ENCODE assay signal across 25 mouse cellular contexts in the genomic region with DNA sequence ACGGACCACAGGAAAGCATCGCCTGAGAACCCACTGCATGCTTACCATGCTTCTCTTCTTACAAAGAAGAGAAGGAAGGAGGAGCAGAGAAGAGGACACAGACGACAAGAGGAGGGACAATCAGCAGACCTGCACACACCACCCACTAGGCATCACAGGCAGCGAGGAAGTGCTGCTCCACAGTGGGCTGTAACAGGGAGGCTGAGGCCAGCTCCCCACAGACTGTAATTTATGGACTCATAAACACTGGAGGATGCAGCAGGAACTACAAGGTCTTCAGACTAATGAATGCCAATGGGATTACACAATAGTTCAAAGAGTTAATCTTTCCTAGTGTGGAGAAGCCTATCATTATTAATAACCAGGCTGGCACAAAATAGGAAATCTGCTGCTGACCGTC. TPM values are rescaled to one million over a fixed set of nuclear protein-coding genes. Genes with fewer than 3 reads are reported as not detected.
DNase-seq lines count a peak whose midpoint lies in the region; ATAC-seq and TF ChIP-seq lines count a peak whose summit lies in the region.
"Had no signal": no experiment of that assay in that cellular context is flagged by ENCODE, and none has a peak within 500 bp of the region (broad histone marks: within the 10 kb centered on the region; RNA-seq: fewer than 3 reads in every experiment).

No protein-coding gene starts in this region.

- no peak overlapping the region for H3K27ac ChIP-seq in intestine, postnatal 0 days (ENCODE audit: low read depth, low read length)
- H3K27ac ChIP-seq in intestine, embryonic 16.5 days (ENCODE audit: low read length) = no peak overlapping the region
- no peak overlapping the region for H3K27ac ChIP-seq in midbrain, embryonic 16.5 days (ENCODE audit: low read length)
- no peak overlapping the region for H3K27ac ChIP-seq in midbrain, embryonic 11.5 days (ENCODE audit: low read depth, low read length)
- H3K27ac ChIP-seq: forebrain, embryonic 10.5 days; forebrain, embryonic 13.5 days; heart, embryonic 13.5 days; hindbrain, embryonic 14.5 days; hindbrain, postnatal 0 days had no signal

- no peak overlapping the region for H3K9ac ChIP-seq in intestine, postnatal 0 days (ENCODE audit: low read depth, low read length)
- no peak overlapping the region for H3K9ac ChIP-seq in intestine, embryonic 16.5 days (ENCODE audit: low read depth, low read length)
- no peak overlapping the region for H3K9ac ChIP-seq in midbrain, embryonic 16.5 days (ENCODE audit: low read depth, low read length)
- no peak overlapping the region for H3K9ac ChIP-seq in midbrain, embryonic 11.5 days (ENCODE audit: low read length)
- H3K9ac ChIP-seq: forebrain, embryonic 13.5 days; heart, embryonic 13.5 days; hindbrain, embryonic 14.5 days had no signal

- no peak overlapping the region for H3K4me3 ChIP-seq in intestine, postnatal 0 days (ENCODE audit: low read depth, low read length)
- no peak overlapping the region for H3K4me3 ChIP-seq in intestine, embryonic 16.5 days (ENCODE audit: low read length)
- H3K4me3 ChIP-seq in midbrain, embryonic 16.5 days (ENCODE audit: low read depth, low read length) = no peak overlapping the region
- H3K4me3 ChIP-seq in midbrain, embryonic 11.5 days (ENCODE audit: low read depth, low read length) = no peak overlapping the region
- H3K4me3 ChIP-seq: forebrain, embryonic 10.5 days; forebrain, embryonic 13.5 days; heart, embryonic 13.5 days had no signal

- peak; percentile 18 for DNase-seq in kidney, postnatal 14 days
- DNase-seq in kidney, adult 18-20 months = no peak
- DNase-seq in midbrain, embryonic 11.5 days (ENCODE audit: low spot score, missing footprints) = no peak
- DNase-seq: adrenal gland, postnatal 10 days; adrenal gland, postnatal 36 days; B cell, adult 2 months; cerebellum, adult 18-20 months; cerebellum, adult 9-10 months; cerebellum, postnatal 14 days; gastrocnemius, postnatal 10 days; heart, adult 18-20 months; heart, postnatal 14 days; heart, postnatal 4 days had no signal

- no peak overlapping the region for H3K4me2 ChIP-seq in intestine, postnatal 0 days (replicated peaks; ENCODE audit: low read depth)
- no peak overlapping the region for H3K4me2 ChIP-seq in intestine, embryonic 16.5 days (ENCODE audit: low read depth, low read length)
- H3K4me2 ChIP-seq in midbrain, embryonic 16.5 days (ENCODE audit: low read length) = no peak overlapping the region
- H3K4me2 ChIP-seq in midbrain, embryonic 11.5 days = no peak overlapping the region
- H3K4me2 ChIP-seq: forebrain, embryonic 13.5 days; heart, embryonic 13.5 days; hindbrain, embryonic 14.5 days had no signal

- TF ChIP-seq CTCF in intestine, postnatal 0 days (IDR thresholded peaks at IDR 0.05; ENCODE audit: low read depth) = peak; percentile 25

- WGBS in intestine, postnatal 0 days = 54% methylated on average over 5 of the region's 5 CpGs
- WGBS in intestine, embryonic 16.5 days = 69% methylated on average over 5 of the region's 5 CpGs
- 69% methylated on average over 5 of the region's 5 CpGs for WGBS in midbrain, embryonic 16.5 days
- WGBS in midbrain, embryonic 11.5 days = 82% methylated on average over 5 of the region's 5 CpGs

- ATAC-seq in intestine, postnatal 0 days = peak; percentile 52; the same call in 1 of the 2 replicates
- ATAC-seq in intestine, embryonic 16.5 days = no peak
- 0 out of 2 replicates have a peak, but pooled peaks have one; percentile 36 for ATAC-seq in midbrain, embryonic 16.5 days
- ATAC-seq in midbrain, embryonic 11.5 days (ENCODE audit: low FRiP score) = no peak
- ATAC-seq: forebrain, embryonic 13.5 days; forebrain, embryonic 16.5 days; hindbrain, postnatal 0 days; Patski had no signal

- no peaks in the 10 kb centered on the region for H3K27me3 ChIP-seq in intestine, postnatal 0 days (replicated peaks; ENCODE audit: control insufficient read depth, insufficient read depth, low read length)
- H3K27me3 ChIP-seq in intestine, embryonic 16.5 days (replicated peaks; ENCODE audit: control insufficient read depth, insufficient read depth, low read length) = no peaks in the 10 kb centered on the region
- H3K27me3 ChIP-seq in midbrain, embryonic 16.5 days (ENCODE audit: control insufficient read depth, insufficient read depth, low read depth, low read length) = no peaks in the 10 kb centered on the region
- H3K27me3 ChIP-seq in midbrain, embryonic 11.5 days (ENCODE audit: control insufficient read depth, insufficient read depth, low read length) = no peaks in the 10 kb centered on the region
- H3K27me3 ChIP-seq: CH12.LX; forebrain, embryonic 13.5 days; heart, embryonic 13.5 days; Patski had no signal

- peaks cover 10% of the 10 kb centered on the region; the same call in 1 of the 2 replicates for H3K4me1 ChIP-seq in intestine, postnatal 0 days (replicated peaks; ENCODE audit: control insufficient read depth, insufficient read depth, low read length)
- H3K4me1 ChIP-seq in intestine, embryonic 16.5 days (ENCODE audit: control insufficient read depth, insufficient read depth, low read length) = 0 out of 2 replicates have a peak, but pooled peaks cover 2% of the 10 kb centered on the region
- no peaks in the 10 kb centered on the region for H3K4me1 ChIP-seq in midbrain, embryonic 16.5 days (ENCODE audit: control insufficient read depth, insufficient read depth, low read length)
- H3K4me1 ChIP-seq in midbrain, embryonic 11.5 days (ENCODE audit: control insufficient read depth, insufficient read depth, low read length) = no peaks in the 10 kb centered on the region
- H3K4me1 ChIP-seq: forebrain, embryonic 10.5 days; forebrain, embryonic 13.5 days; heart, embryonic 13.5 days had no signal

- peaks cover 15% of the 10 kb centered on the region; the same call in 1 of the 2 replicates for H3K36me3 ChIP-seq in intestine, postnatal 0 days (ENCODE audit: control insufficient read depth, insufficient read depth)
- H3K36me3 ChIP-seq in intestine, embryonic 16.5 days (ENCODE audit: control insufficient read depth, insufficient read depth, low read length) = 0 out of 2 replicates have a peak, but pooled peaks cover 5% of the 10 kb centered on the region
- H3K36me3 ChIP-seq in midbrain, embryonic 16.5 days (ENCODE audit: control insufficient read depth, insufficient read depth, low read length) = no peaks in the 10 kb centered on the region; the same call in none of the 2 replicates
- H3K36me3 ChIP-seq in midbrain, embryonic 11.5 days (ENCODE audit: control insufficient read depth, insufficient read depth, low read length) = peaks cover 3% of the 10 kb centered on the region; the same call in 1 of the 2 replicates

- no peaks in the 10 kb centered on the region for H3K9me3 ChIP-seq in intestine, postnatal 0 days (ENCODE audit: control insufficient read depth)
- no peaks in the 10 kb centered on the region for H3K9me3 ChIP-seq in intestine, embryonic 16.5 days (ENCODE audit: control insufficient read depth, low read length)
- H3K9me3 ChIP-seq in midbrain, embryonic 16.5 days (replicated peaks; ENCODE audit: control insufficient read depth, low read length, poor library complexity, severe bottlenecking) = no peaks in the 10 kb centered on the region
- no peaks in the 10 kb centered on the region for H3K9me3 ChIP-seq in midbrain, embryonic 11.5 days (ENCODE audit: control insufficient read depth, low read length)
- H3K9me3 ChIP-seq: forebrain, embryonic 10.5 days; forebrain, embryonic 13.5 days; G1E; heart, embryonic 13.5 days had no signal

RNA-seq across cellular contexts. Expression of a gene that starts 38.5 kb away (rescaled TPM):
- 6.0 and 6.8 TPM in 2 replicates for polyA plus RNA-seq in intestine, postnatal 0 days (2015; fragmentation: Nextera tagmentation; extraction: Ambion mirVana)
- polyA plus RNA-seq in intestine, embryonic 16.5 days (2015; fragmentation: Nextera tagmentation; extraction: Ambion mirVana) = 10.2 and 10.3 TPM in 2 replicates
- polyA plus RNA-seq in midbrain, embryonic 16.5 days (2015; fragmentation: Nextera tagmentation; extraction: Ambion mirVana) = 15.9 and 19.0 TPM in 2 replicates
- polyA plus RNA-seq in midbrain, embryonic 11.5 days (2014; fragmentation: Nextera tagmentation; extraction: Ambion mirVana) = 15.8 and 17.0 TPM in 2 replicates

RNA-seq across cellular contexts. Expression of a gene that starts 38.8 kb away (rescaled TPM):
- polyA plus RNA-seq in intestine, postnatal 0 days (2015; fragmentation: Nextera tagmentation; extraction: Ambion mirVana) = 4.5 and 4.8 TPM in 2 replicates
- polyA plus RNA-seq in intestine, embryonic 16.5 days (2015; fragmentation: Nextera tagmentation; extraction: Ambion mirVana) = 10.7 and 11.1 TPM in 2 replicates
- 20.6 and 21.8 TPM in 2 replicates for polyA plus RNA-seq in midbrain, embryonic 16.5 days (2015; fragmentation: Nextera tagmentation; extraction: Ambion mirVana)
- polyA plus RNA-seq in midbrain, embryonic 11.5 days (2014; fragmentation: Nextera tagmentation; extraction: Ambion mirVana) = 24.7 and 27.1 TPM in 2 replicates

Comparison
In these comparisons a context has a peak if more than half of its experiments do, and no peak if none do; other contexts are left out.
1. ATAC-seq: peak in intestine, postnatal 0 days (single experiment) and midbrain, embryonic 16.5 days (single experiment); none in intestine, embryonic 16.5 days (single experiment) and midbrain, embryonic 11.5 days (single experiment).